ENCODE assay signal across 8 mouse cellular contexts in the genomic region with DNA sequence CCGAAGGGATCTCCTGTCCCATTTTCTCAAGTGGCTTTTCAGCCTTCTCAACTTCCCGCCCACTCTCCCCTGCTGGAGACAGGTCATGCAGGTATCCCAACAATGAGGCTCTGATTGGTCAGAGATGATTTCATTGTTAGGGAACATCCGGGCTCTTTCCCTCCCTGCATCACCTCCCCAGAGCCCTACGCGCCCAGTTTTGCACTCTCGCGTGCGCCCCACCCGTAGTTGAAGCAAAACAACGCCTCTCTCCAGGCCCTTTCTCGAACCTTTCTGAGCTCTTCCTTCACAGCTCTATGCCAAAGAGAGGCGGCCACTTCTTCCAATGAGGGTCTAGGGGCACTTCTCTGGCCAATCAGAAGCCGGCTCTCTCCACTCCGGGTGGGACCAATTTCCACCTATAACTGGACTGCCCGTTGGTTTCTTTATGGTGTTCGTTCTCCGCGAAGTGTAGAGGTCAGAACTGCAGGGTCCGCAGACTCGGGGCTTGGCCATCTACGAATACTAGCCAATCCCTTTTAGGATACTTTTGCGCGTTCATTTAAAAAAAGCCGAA. TPM values are rescaled to one million over a fixed set of nuclear protein-coding genes. Genes with fewer than 3 reads are reported as not detected.
DNase-seq lines count a peak whose midpoint lies in the region; ATAC-seq and TF ChIP-seq lines count a peak whose summit lies in the region.

No protein-coding gene starts in this region.

- H3K27ac ChIP-seq in hindbrain, postnatal 0 days: peak overlapping the region; percentile 88

- H3K4me2 ChIP-seq in hindbrain, postnatal 0 days (ENCODE audit: low read depth, low read length): peak overlapping the region; percentile 75

- no peaks in the 10 kb centered on the region for H3K27me3 ChIP-seq in hindbrain, postnatal 0 days (ENCODE audit: insufficient read depth, low read length)

- H3K9me3 ChIP-seq in hindbrain, postnatal 0 days (ENCODE audit: low read length): no peaks in the 10 kb centered on the region

- WGBS in hindbrain, postnatal 0 days: under 1% methylated on average over 24 of the region's 24 CpGs

- H3K36me3 ChIP-seq in hindbrain, postnatal 0 days (ENCODE audit: insufficient read depth, low read length): no peaks in the 10 kb centered on the region

- H3K9ac ChIP-seq in hindbrain, postnatal 0 days (replicated peaks; ENCODE audit: low read length): peak overlapping the region; percentile 51

- peaks cover 22% of the 10 kb centered on the region; the same call in 1 of the 2 replicates for H3K4me1 ChIP-seq in hindbrain, postnatal 0 days (ENCODE audit: insufficient read depth, low read length)

- peak; percentile 92 to 98 for DNase-seq in adrenal gland, adult (ENCODE audit: inconsistent age in 2 of 2, low spot score in 1 of 2)
- peak; percentile 47 to 82 for DNase-seq in cerebellum, postnatal 4 days (ENCODE audit: low spot score in 2 of 2)
- peak; percentile 92 to 94 for DNase-seq in frontal cortex, postnatal 36 days (ENCODE audit: low spot score in 2 of 2)
- peak; percentile 95 for DNase-seq in hindbrain, postnatal 0 days (ENCODE audit: low spot score)
- DNase-seq in left cerebral cortex, postnatal 25 days (ENCODE audit: low spot score in 2 of 2): peak; percentile 91 to 97
- DNase-seq in mesoderm, embryonic 11.5 days (ENCODE audit: low read depth, low spot score): peak; percentile 93
- peak; percentile 90 for DNase-seq in right cerebral cortex, postnatal 25 days
- DNase-seq in urinary bladder, postnatal 36 days (ENCODE audit: low spot score in 2 of 2): peak; percentile 83 to 87

- peak overlapping the region; percentile 73 for H3K4me3 ChIP-seq in hindbrain, postnatal 0 days (ENCODE audit: low read length)

- ATAC-seq in hindbrain, postnatal 0 days: peak; percentile 91

- peak; percentile 50 for TF ChIP-seq CTCF in hindbrain, postnatal 0 days (IDR thresholded peaks at IDR 0.05; ENCODE audit: low read depth)

- intact Hi-C loops in left cerebral cortex, postnatal 25 days (cut with DNase I): loop anchor here (2.0 to 5.0 kb wide), 2 partner anchors 80 to 134 kb away; a partner anchor contains a TSS

RNA-seq across cellular contexts. Expression of a gene that starts 0.5 kb away (rescaled TPM):
- 48.1 and 49.1 TPM in 2 replicates for total RNA-seq in hindbrain, postnatal 0 days (2014; rRNA removed)
- 61.8 and 62.6 TPM in 2 replicates for polyA plus RNA-seq in hindbrain, postnatal 0 days (2015; fragmentation: Nextera tagmentation; extraction: Ambion mirVana)
- 100 to 1,000 TPM; 151 to 152 TPM for total RNA-seq in left cerebral cortex, postnatal 25 days (2021)

Comparison
In these comparisons a context has a peak if more than half of its experiments do, and no peak if none do; other contexts are left out.
1. Peak in every context shown above with its lines: DNase-seq, ATAC-seq, H3K4me3 ChIP-seq and H3K27ac ChIP-seq.